Comparison of ENCODE assay signal across 24 mouse cellular contexts in genomic region chr5:21125085-21125484, GRCm38 (mm10).
DNase-seq lines count a peak whose midpoint lies in the region; ATAC-seq and TF ChIP-seq lines count a peak whose summit lies in the region.
"Had no signal": no experiment of that assay in that cellular context is flagged by ENCODE, and none has a peak within 500 bp of the region (broad histone marks: within the 10 kb centered on the region; RNA-seq: fewer than 3 reads in every experiment).

No protein-coding gene starts in this region.

- no peak for TF ChIP-seq POLR2A in lung, adult 2 months (IDR thresholded peaks at IDR 0.05; ENCODE audit: borderline replicate concordance, extremely low read depth, low read depth, low read length)

- 0 out of 2 replicates have a peak, but pooled peaks have one; percentile 26 for ATAC-seq in embryonic facial prominence, embryonic 13.5 days (ENCODE audit: insufficient number of reproducible peaks, insufficient read depth, low FRiP score, low TSS enrichment, low read depth)
- peak; percentile 71; the same call in 1 of the 2 replicates for ATAC-seq in heart, postnatal 0 days (ENCODE audit: insufficient read depth, low read depth)
- ATAC-seq: forebrain, embryonic 13.5 days; liver, embryonic 12.5 days; liver, postnatal 0 days had no signal

- no peak overlapping the region for H3K4me2 ChIP-seq in embryonic facial prominence, embryonic 13.5 days
- H3K4me2 ChIP-seq in heart, postnatal 0 days (ENCODE audit: low read depth, low read length), result no peak overlapping the region
- H3K4me2 ChIP-seq: forebrain, embryonic 13.5 days; hindbrain, embryonic 13.5 days; liver, embryonic 12.5 days had no signal

- no peak for DNase-seq in embryonic facial prominence, embryonic 10.5 days (ENCODE audit: low spot score)
- DNase-seq in heart, postnatal 0 days (ENCODE audit: low spot score), result peak; percentile 15
- no peak for DNase-seq in heart, adult 11 months
- DNase-seq in lung, postnatal 36 days, result peak; percentile 35
- DNase-seq in lung, adult 2 months, result no peak
- DNase-seq in cerebellum, postnatal 36 days, result no peak
- DNase-seq in cerebellum, adult 11 months, result no peak
- DNase-seq: adrenal gland, postnatal 10 days; cerebellum, adult 9-10 months; gastrocnemius, postnatal 25 days; heart, adult 18-20 months; heart, postnatal 36 days; kidney, adult 2 months; kidney, postnatal 4 days; layer of hippocampus, postnatal 36 days; left cerebral cortex, postnatal 4 days; liver, postnatal 0 days; midbrain, embryonic 14.5 days had no signal

- H3K9me3 ChIP-seq in embryonic facial prominence, embryonic 13.5 days, result no peaks in the 10 kb centered on the region
- no peaks in the 10 kb centered on the region for H3K9me3 ChIP-seq in embryonic facial prominence, embryonic 10.5 days
- no peaks in the 10 kb centered on the region for H3K9me3 ChIP-seq in heart, postnatal 0 days (replicated peaks; ENCODE audit: control insufficient read depth, low read length)
- H3K9me3 ChIP-seq: forebrain, embryonic 13.5 days; hindbrain, embryonic 13.5 days; liver, embryonic 12.5 days had no signal

- no peak overlapping the region for H3K4me3 ChIP-seq in embryonic facial prominence, embryonic 13.5 days
- no peak overlapping the region for H3K4me3 ChIP-seq in embryonic facial prominence, embryonic 10.5 days
- H3K4me3 ChIP-seq in heart, postnatal 0 days (ENCODE audit: low read depth, low read length), result no peak overlapping the region
- H3K4me3 ChIP-seq in lung, adult 2 months (replicated peaks; ENCODE audit: extremely low read depth, low read depth, low read length), result no peak overlapping the region
- H3K4me3 ChIP-seq: forebrain, embryonic 13.5 days; hindbrain, embryonic 13.5 days; liver, embryonic 12.5 days had no signal

- no peak overlapping the region for H3K9ac ChIP-seq in embryonic facial prominence, embryonic 13.5 days
- H3K9ac ChIP-seq in heart, postnatal 0 days (replicated peaks; ENCODE audit: low read depth, low read length), result no peak overlapping the region
- H3K9ac ChIP-seq: forebrain, embryonic 13.5 days; hindbrain, embryonic 13.5 days; liver, embryonic 12.5 days; liver, postnatal 0 days had no signal

- H3K27me3 ChIP-seq in embryonic facial prominence, embryonic 13.5 days, result no peaks in the 10 kb centered on the region
- H3K27me3 ChIP-seq in embryonic facial prominence, embryonic 10.5 days (replicated peaks; ENCODE audit: low read depth, poor library complexity, severe bottlenecking), result no peaks in the 10 kb centered on the region
- H3K27me3 ChIP-seq in heart, postnatal 0 days (ENCODE audit: control insufficient read depth, insufficient read depth, low read length), result no peaks in the 10 kb centered on the region
- H3K27me3 ChIP-seq: CH12.LX; forebrain, embryonic 13.5 days; hindbrain, embryonic 13.5 days; liver, embryonic 12.5 days had no signal

- no peak for TF ChIP-seq EP300 in heart, postnatal 0 days (IDR thresholded peaks at IDR 0.05; ENCODE audit: low read depth)

- no peak overlapping the region for H3K27ac ChIP-seq in embryonic facial prominence, embryonic 13.5 days
- H3K27ac ChIP-seq in embryonic facial prominence, embryonic 10.5 days (replicated peaks), result no peak overlapping the region
- no peak overlapping the region for H3K27ac ChIP-seq in heart, postnatal 0 days (ENCODE audit: low read depth)
- H3K27ac ChIP-seq: forebrain, embryonic 13.5 days; hindbrain, embryonic 13.5 days; kidney, postnatal 0 days; liver, embryonic 12.5 days had no signal

- no peaks in the 10 kb centered on the region for H3K36me3 ChIP-seq in embryonic facial prominence, embryonic 13.5 days
- H3K36me3 ChIP-seq in embryonic facial prominence, embryonic 10.5 days (replicated peaks), result no peaks in the 10 kb centered on the region
- H3K36me3 ChIP-seq in heart, postnatal 0 days (replicated peaks; ENCODE audit: control insufficient read depth, insufficient read depth, low read length), result no peaks in the 10 kb centered on the region
- H3K36me3 ChIP-seq: hindbrain, embryonic 13.5 days; liver, embryonic 12.5 days had no signal

- WGBS in embryonic facial prominence, embryonic 13.5 days, result 70% methylated on average over 5 of the region's 5 CpGs
- WGBS in embryonic facial prominence, embryonic 10.5 days, result 93% methylated on average over 5 of the region's 5 CpGs
- WGBS in heart, postnatal 0 days, result 32% methylated on average over 5 of the region's 5 CpGs
- 65% methylated on average over 5 of the region's 5 CpGs for WGBS in lung, adult 2 months

- no peak for TF ChIP-seq CTCF in heart, postnatal 0 days (IDR thresholded peaks at IDR 0.05; ENCODE audit: low read depth)
- TF ChIP-seq CTCF in lung, adult 2 months (IDR thresholded peaks at IDR 0.05; ENCODE audit: insufficient read depth, low read length), result no peak

- no peaks in the 10 kb centered on the region for H3K4me1 ChIP-seq in embryonic facial prominence, embryonic 13.5 days
- H3K4me1 ChIP-seq in embryonic facial prominence, embryonic 10.5 days, result no peaks in the 10 kb centered on the region
- H3K4me1 ChIP-seq in heart, postnatal 0 days (ENCODE audit: control insufficient read depth, insufficient read depth), result no peaks in the 10 kb centered on the region; the same call in 1 of the 2 replicates
- H3K4me1 ChIP-seq in lung, adult 2 months (ENCODE audit: control insufficient read depth, insufficient read depth, low read length), result no peaks in the 10 kb centered on the region
- H3K4me1 ChIP-seq: forebrain, embryonic 13.5 days; hindbrain, embryonic 13.5 days; liver, embryonic 12.5 days had no signal

Comparison
In these comparisons a context has a peak if more than half of its experiments do, and no peak if none do; other contexts are left out.
1. DNase-seq: peak in heart, postnatal 0 days (single experiment) and lung, postnatal 36 days (single experiment); none in embryonic facial prominence, embryonic 10.5 days (single experiment), heart, adult 11 months (single experiment), lung, adult 2 months (single experiment), cerebellum, postnatal 36 days (0 of 2) and cerebellum, adult 11 months (single experiment).